Comparison of ENCODE assay signal across 12 mouse cellular contexts in the genomic region with DNA sequence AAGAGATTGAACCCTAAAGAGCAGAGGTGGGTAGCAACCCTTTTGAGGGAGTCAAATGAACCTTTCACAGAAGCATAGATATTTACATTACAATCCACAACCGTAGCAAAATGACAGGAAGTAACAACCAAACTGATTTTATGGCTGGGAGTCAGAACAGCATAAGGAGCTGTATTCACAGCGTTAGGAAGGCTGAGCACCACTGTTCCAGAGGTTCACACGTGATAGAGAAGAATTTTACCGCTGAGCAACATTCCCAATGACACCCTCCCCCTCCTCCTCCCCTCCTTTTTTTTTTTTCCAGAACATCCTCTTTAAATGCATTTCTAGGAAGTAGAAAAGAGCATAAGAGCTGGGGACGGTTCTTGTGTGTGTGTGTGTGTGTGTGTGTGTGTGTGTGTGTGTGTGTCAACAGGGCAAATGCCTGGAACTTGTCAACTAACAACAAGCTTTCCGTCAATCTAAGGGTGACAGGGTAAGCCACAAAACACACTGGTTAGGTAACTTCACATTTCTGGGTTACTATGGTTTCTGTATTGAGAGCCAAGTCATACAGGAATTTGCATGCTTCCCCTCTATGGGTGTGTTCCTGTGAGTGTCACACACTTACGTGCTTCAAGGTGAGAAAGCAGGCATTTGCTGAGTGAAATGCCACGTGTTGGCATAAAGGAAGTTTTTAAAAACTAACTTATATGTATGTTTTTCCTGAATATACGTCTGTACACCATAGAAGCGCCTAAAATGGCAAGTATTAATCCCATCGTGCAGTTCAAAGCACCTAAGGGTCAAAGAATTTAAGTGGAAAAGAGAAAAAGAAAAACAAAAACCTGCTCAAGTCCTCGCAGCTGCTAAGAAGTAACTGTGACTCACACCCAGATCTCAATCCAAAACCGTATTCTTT. TPM values are rescaled to one million over a fixed set of nuclear protein-coding genes. Genes with fewer than 3 reads are reported as not detected.
DNase-seq lines count a peak whose midpoint lies in the region; ATAC-seq and TF ChIP-seq lines count a peak whose summit lies in the region.
"Had no signal": no experiment of that assay in that cellular context is flagged by ENCODE, and none has a peak within 500 bp of the region (broad histone marks: within the 10 kb centered on the region; RNA-seq: fewer than 3 reads in every experiment).

No protein-coding gene starts in this region.

- TF ChIP-seq EP300 in heart, adult 2 months (IDR thresholded peaks at IDR 0.05; ENCODE audit: insufficient read depth, low read depth, low read length) = no peak

- H3K9me3 ChIP-seq in heart, embryonic 15.5 days (replicated peaks) = no peaks in the 10 kb centered on the region
- H3K9me3 ChIP-seq in hindbrain, embryonic 16.5 days (ENCODE audit: control insufficient read depth, low read length) = peaks cover 2% of the 10 kb centered on the region
- H3K9me3 ChIP-seq: kidney, embryonic 15.5 days had no signal

- H3K27me3 ChIP-seq in heart, embryonic 15.5 days = no peaks in the 10 kb centered on the region
- no peaks in the 10 kb centered on the region for H3K27me3 ChIP-seq in heart, adult 2 months (ENCODE audit: control insufficient read depth, insufficient read depth, low read length)
- no peaks in the 10 kb centered on the region for H3K27me3 ChIP-seq in C2C12 (ENCODE audit: control insufficient read depth, insufficient read depth, insufficient read length)
- no peaks in the 10 kb centered on the region for H3K27me3 ChIP-seq in hindbrain, embryonic 16.5 days (replicated peaks; ENCODE audit: control insufficient read depth, insufficient read depth, low read length)
- H3K27me3 ChIP-seq: kidney, embryonic 15.5 days had no signal

- H3K79me3 ChIP-seq in C2C12 (ENCODE audit: low read depth) = peaks cover 21% of the 10 kb centered on the region

- no peak overlapping the region for H3K9ac ChIP-seq in heart, embryonic 15.5 days
- no peak overlapping the region; the same call in 1 of the 2 replicates for H3K9ac ChIP-seq in heart, adult 2 months (ENCODE audit: low read depth, low read length)
- no peak overlapping the region for H3K9ac ChIP-seq in hindbrain, embryonic 16.5 days (ENCODE audit: low read depth, low read length)
- H3K9ac ChIP-seq: kidney, embryonic 15.5 days had no signal

- no peak overlapping the region for H3K4me3 ChIP-seq in heart, embryonic 15.5 days
- H3K4me3 ChIP-seq in heart, adult 2 months = no peak overlapping the region
- no peak overlapping the region for H3K4me3 ChIP-seq in C2C12 (ENCODE audit: insufficient read depth, poor library complexity, severe bottlenecking)
- no peak overlapping the region for H3K4me3 ChIP-seq in hindbrain, embryonic 16.5 days (ENCODE audit: low read length)
- H3K4me3 ChIP-seq: kidney, embryonic 15.5 days had no signal

- H3K36me3 ChIP-seq in heart, embryonic 15.5 days = no peaks in the 10 kb centered on the region
- H3K36me3 ChIP-seq in heart, adult 2 months (ENCODE audit: control insufficient read depth, insufficient read depth, low read length) = no peaks in the 10 kb centered on the region
- H3K36me3 ChIP-seq in C2C12 (ENCODE audit: control insufficient read depth, insufficient read depth) = peaks cover 14% of the 10 kb centered on the region
- H3K36me3 ChIP-seq in hindbrain, embryonic 16.5 days (ENCODE audit: control insufficient read depth, insufficient read depth, low read length) = no peaks in the 10 kb centered on the region
- H3K36me3 ChIP-seq: kidney, embryonic 15.5 days had no signal

- H3ac ChIP-seq in C2C12 (ENCODE audit: control insufficient read depth, insufficient read length, low read depth) = peak overlapping the region; percentile 46

- no peak for DNase-seq in heart, adult 2 months
- peak; percentile 33 for DNase-seq in brain, adult 2 months (ENCODE audit: low read depth, low spot score)
- DNase-seq in lung, postnatal 36 days = peak; percentile 46
- DNase-seq in kidney, adult 8-10 months = no peak
- DNase-seq in retina, postnatal 1 day = no peak
- DNase-seq: right cerebral cortex, postnatal 4 days; thymus, postnatal 4 days had no signal

- no peak for TF ChIP-seq POLR2A in heart, adult 2 months (IDR thresholded peaks at IDR 0.05; ENCODE audit: insufficient read depth, low read depth, low read length)

- H3K79me2 ChIP-seq in heart, adult 2 months (replicated peaks; ENCODE audit: control insufficient read depth, insufficient read depth, low read length) = no peaks in the 10 kb centered on the region
- peaks cover 71% of the 10 kb centered on the region for H3K79me2 ChIP-seq in C2C12 (ENCODE audit: control insufficient read depth, insufficient read depth)

- H3K4me1 ChIP-seq in heart, embryonic 15.5 days (replicated peaks) = peaks cover 8% of the 10 kb centered on the region
- peaks cover 1% of the 10 kb centered on the region for H3K4me1 ChIP-seq in heart, adult 2 months (ENCODE audit: control insufficient read depth, insufficient read depth, low read length)
- H3K4me1 ChIP-seq in hindbrain, embryonic 16.5 days (ENCODE audit: control insufficient read depth, insufficient read depth, low read depth, low read length) = no peaks in the 10 kb centered on the region; the same call in 1 of the 2 replicates

- peak overlapping the region; percentile 11; the same call in 1 of the 2 replicates for H3K4me2 ChIP-seq in heart, embryonic 15.5 days
- no peak overlapping the region for H3K4me2 ChIP-seq in hindbrain, embryonic 16.5 days (ENCODE audit: low read length)
- H3K4me2 ChIP-seq: kidney, embryonic 15.5 days had no signal

- intact Hi-C loops in heart, adult 2 months (cut with DNase I) = no loop called here

- no peak for ATAC-seq in heart, embryonic 15.5 days (replicated peaks; ENCODE audit: insufficient number of reproducible peaks, insufficient read depth, low FRiP score, low read depth)
- ATAC-seq in hindbrain, embryonic 16.5 days = no peak

- WGBS in heart, embryonic 15.5 days = 40% methylated on average over 13 of the region's 13 CpGs
- WGBS in heart, adult 2 months = 31% methylated on average over 13 of the region's 13 CpGs
- 61% methylated on average over 13 of the region's 13 CpGs for WGBS in hindbrain, embryonic 16.5 days

- no peak overlapping the region for H3K27ac ChIP-seq in heart, embryonic 15.5 days
- no peak overlapping the region; the same call in 1 of the 2 replicates for H3K27ac ChIP-seq in heart, adult 2 months
- no peak overlapping the region for H3K27ac ChIP-seq in hindbrain, embryonic 16.5 days (ENCODE audit: low read depth, low read length)
- H3K27ac ChIP-seq: kidney, embryonic 15.5 days had no signal

- TF ChIP-seq CTCF in heart, adult 2 months (IDR thresholded peaks at IDR 0.05) = no peak
- no peak for TF ChIP-seq CTCF in C2C12 (IDR thresholded peaks at IDR 0.05; ENCODE audit: control insufficient read depth, insufficient read depth, insufficient read length)

TF ChIP-seq in C2C12, 6 proteins besides CTCF, POLR2A, EP300 and RAD21:
- TF ChIP-seq FOSL1 (IDR thresholded peaks at IDR 0.05; ENCODE audit: insufficient read depth, low read length, poor library complexity, severe bottlenecking) = no peak
- no peak for TF ChIP-seq MYOG (IDR thresholded peaks at IDR 0.05; ENCODE audit: control insufficient read depth, extremely low read depth, insufficient read length)
- no peak for TF ChIP-seq USF1 (IDR thresholded peaks at IDR 0.05; ENCODE audit: low read depth)
- TF ChIP-seq MAX (IDR thresholded peaks at IDR 0.05) = no peak
- TF ChIP-seq CEBPB (IDR thresholded peaks at IDR 0.05; ENCODE audit: low read depth) = no peak
- TF ChIP-seq MYOD1 (IDR thresholded peaks at IDR 0.05; ENCODE audit: control insufficient read depth, insufficient read length, low read depth) = no peak

RNA-seq across cellular contexts. Expression of a gene that starts 13.0 kb away (rescaled TPM):
- polyA plus RNA-seq in heart, embryonic 15.5 days (2015; fragmentation: Nextera tagmentation; extraction: Ambion mirVana) = 1.9 and 3.4 TPM in 2 replicates
- 1 to 10 TPM; 1.6 to 1.7 TPM for total RNA-seq in heart, adult 2 months (2021)
- 1.1 and 1.3 TPM in 2 replicates for polyA plus RNA-seq in heart, adult 2 months (2012; rRNA removed)
- 6.9 TPM for polyA plus RNA-seq in C2C12 (2012; fragmentation: generic; extraction: Trizol)
- polyA plus RNA-seq in hindbrain, embryonic 16.5 days (2015; fragmentation: Nextera tagmentation; extraction: Ambion mirVana) = 7.4 and 7.9 TPM in 2 replicates
- total RNA-seq: MEL had no signal

Comparison
In these comparisons a context has a peak if more than half of its experiments do, and no peak if none do; other contexts are left out.
1. DNase-seq: peak in brain, adult 2 months (single experiment) and lung, postnatal 36 days (single experiment); none in heart, adult 2 months (0 of 2), kidney, adult 8-10 months (0 of 2) and retina, postnatal 1 day (single experiment).